Mouse (Mus musculus) lung, postnatal 0 days (tissue): ENCODE results near the gene Gm10037.
"Not testable (repeated sequence)": the region's sequence is repeated elsewhere in the genome, so short reads cannot be mapped to it uniquely, and the experiment has no call there.

Experiments
- CTCF ChIP-seq: IDR thresholded peaks from 2 replicates; pipeline ENCODE4 v1.5.1; 2016; ENCODE audit warnings: antibody characterized with exemption, mild to moderate bottlenecking
- EP300 ChIP-seq: IDR thresholded peaks from 2 replicates; pipeline ENCODE4 v1.6.1; 2016; ENCODE audit warnings: antibody characterized with exemption, mild to moderate bottlenecking, control low read depth

DNA sequence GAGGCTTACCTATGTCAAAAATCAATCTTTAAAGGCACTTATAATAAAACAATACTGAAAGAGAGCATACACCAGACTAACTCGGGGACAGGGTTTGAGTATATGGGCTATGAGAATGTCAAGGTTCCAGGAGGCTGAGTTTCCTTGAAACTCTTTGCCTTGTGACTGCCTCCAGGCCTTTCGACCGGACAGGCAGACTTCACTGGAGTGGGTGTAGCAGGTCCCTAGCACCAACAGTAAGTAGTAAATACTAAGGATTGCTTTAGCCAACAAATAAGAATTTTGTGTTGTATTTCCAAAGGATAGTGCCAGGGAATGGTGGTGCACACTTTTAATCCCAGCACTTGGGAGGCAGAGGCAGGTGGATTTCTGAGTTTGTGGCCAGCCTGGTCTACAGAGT, 31.8 kb upstream of the Gm10037 start:
- TF ChIP-seq CTCF, EP300: not testable (repeated sequence)
